Mouse (Mus musculus) ES-E14 (cell line): ENCODE results near the gene Selenoo. TPM values are rescaled to one million over a fixed set of nuclear protein-coding genes. Genes with fewer than 3 reads are reported as not detected.

Experiments
- DNase-seq: peaks from one replicate; pipeline ENCODE4 v3.0.0-alpha.2; 2013; ENCODE audit warnings: low read depth, low spot score
- H3K27ac ChIP-seq: 2 replicates; pipeline ENCODE4 v1.5.1; 2012; ENCODE audit warnings: low read depth, mild to moderate bottlenecking, low read length, moderate library complexity, mixed read lengths; ENCODE audit not compliant: poor library complexity, insufficient read depth, severe bottlenecking
- H3K36me3 ChIP-seq: 2 replicates; pipeline ENCODE4 v1.6.1; 2012; ENCODE audit warnings: mild to moderate bottlenecking, low read length, moderate library complexity, mixed read lengths; ENCODE audit not compliant: control insufficient read depth, poor library complexity, insufficient read depth, severe bottlenecking
- H3K4me1 ChIP-seq, 2 experiments: fragments of 150-350 bp in 1 of 2; sonication (generic) in 1 of 2; 2 replicates each; pipeline ENCODE4 v1.6.1; 2012; ENCODE audit warnings: low read length in 2 of 2, mild to moderate bottlenecking in 1 of 2, mixed read lengths in 1 of 2; ENCODE audit not compliant: control insufficient read depth in 2 of 2, insufficient read depth in 2 of 2, poor library complexity in 1 of 2
- H3K4me3 ChIP-seq, 2 experiments: fragments of 150-350 bp in 1 of 2; sonication (generic) in 1 of 2; 2 replicates each; pipeline ENCODE4 v1.5.1; 2012; ENCODE audit warnings: low read length in 2 of 2, low read depth in 1 of 2, mild to moderate bottlenecking in 1 of 2, mixed read lengths in 1 of 2; ENCODE audit not compliant: insufficient read depth in 1 of 2, poor library complexity in 1 of 2, severe bottlenecking in 1 of 2
- H3K9ac ChIP-seq: 2 replicates; pipeline ENCODE4 v1.6.1; 2012; ENCODE audit warnings: low read depth, mild to moderate bottlenecking, low read length, mixed read lengths; ENCODE audit not compliant: poor library complexity, insufficient read depth, severe bottlenecking
- H3K9me3 ChIP-seq: fragments of 150-350 bp; sonication (generic); 2 replicates; pipeline ENCODE4 v1.6.1; 2012; ENCODE audit warnings: low read depth, mild to moderate bottlenecking, low read length; ENCODE audit not compliant: control insufficient read depth, insufficient read depth
- CHD2 ChIP-seq: IDR thresholded peaks from 2 replicates; pipeline ENCODE4 v1.6.1; 2014; ENCODE audit warnings: mild to moderate bottlenecking, low read depth, low read length, inconsistent platforms
- HCFC1 ChIP-seq: IDR thresholded peaks from 2 replicates; pipeline ENCODE4 v1.6.1; 2012; ENCODE audit warnings: low read length, inconsistent platforms, borderline replicate concordance; ENCODE audit not compliant: insufficient read depth
- MAFK ChIP-seq: IDR thresholded peaks from 2 replicates; pipeline ENCODE4 v1.6.1; 2014; ENCODE audit warnings: mild to moderate bottlenecking, low read depth, low read length, inconsistent platforms; ENCODE audit not compliant: insufficient read depth
- ZC3H11A ChIP-seq: IDR thresholded peaks from 2 replicates; pipeline ENCODE4 v1.6.1; 2012; ENCODE audit warnings: low read depth, mild to moderate bottlenecking, inconsistent platforms, low read length, borderline replicate concordance
- ZNF384 ChIP-seq: IDR thresholded peaks from 2 replicates; pipeline ENCODE4 v1.6.1; 2012; ENCODE audit warnings: low read depth, low read length, inconsistent platforms
- in situ Hi-C, 2 experiments: fragments of 600-800 bp; cut with MboI; formaldehyde crosslinking; loops; one replicate each; pipeline ENCODE4 v1.15.1; 2025; ENCODE audit warnings: low sequenced_read_pairs in 2 of 2, inconsistent platforms in 1 of 2; ENCODE audit not compliant: unreplicated experiment in 2 of 2
- total RNA-seq: library from RNA; depleted of rRNA; stranded (reverse); fragments of 300-350 nt; gene quantifications from 2 replicates; pipeline ENCODE4 v1.2.3, GENCODE M21; 2012

Selenoo gene
- total RNA-seq, 1 experiment, result 7.5 TPM

DNA sequence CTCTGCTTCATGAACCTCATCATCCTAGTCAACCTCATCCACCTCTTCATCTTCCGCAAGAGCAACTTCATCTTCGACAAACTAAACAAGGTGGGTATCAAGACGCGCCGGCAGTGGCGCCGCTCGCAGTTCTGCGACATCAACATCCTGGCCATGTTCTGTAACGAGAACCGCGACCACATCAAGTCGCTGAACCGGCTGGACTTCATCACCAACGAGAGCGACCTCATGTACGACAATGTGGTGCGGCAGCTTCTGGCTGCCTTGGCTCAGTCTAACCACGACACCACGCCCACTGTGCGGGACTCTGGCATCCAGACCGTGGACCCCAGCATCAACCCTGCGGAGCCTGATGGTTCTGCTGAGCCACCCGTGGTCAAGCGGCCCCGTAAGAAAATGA lies 20.7 kb upstream of the Selenoo start:
- H3K4me3 ChIP-seq, result peak overlapping the region; percentile 46 to 63
- in situ Hi-C loops, result no loop called here

DNA sequence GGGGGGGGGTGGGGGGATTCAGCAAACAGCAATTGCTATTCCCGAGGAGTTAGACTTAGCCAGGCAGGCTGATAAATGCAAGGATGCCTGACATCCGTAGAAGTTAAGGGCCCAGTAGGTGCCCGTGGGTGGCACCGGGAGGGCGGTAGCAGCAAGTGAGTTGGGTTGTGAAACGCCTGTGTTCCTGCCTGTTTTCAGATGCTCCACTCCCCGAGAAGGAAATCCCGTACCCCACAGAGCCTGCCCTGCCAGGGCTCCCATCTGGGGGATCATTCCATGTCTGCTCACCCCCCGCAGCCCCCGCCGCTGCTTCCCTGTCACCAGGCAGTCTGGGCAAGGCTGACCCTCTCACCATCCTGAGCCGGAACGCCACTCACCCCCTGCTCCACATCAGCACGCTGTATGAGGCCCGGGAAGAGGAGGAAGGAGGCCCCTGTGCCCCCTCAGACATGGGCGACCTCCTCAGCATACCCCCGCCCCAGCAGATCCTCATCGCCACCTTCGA lies 19.5 kb upstream of the Selenoo start:
- H3K36me3 ChIP-seq, result no peaks in the 10 kb centered on the region
- H3K27ac ChIP-seq, result no peak overlapping the region
- no peak for TF ChIP-seq HCFC1
- no peak for TF ChIP-seq CHD2
- TF ChIP-seq ZC3H11A, result no peak
- TF ChIP-seq MAFK, result no peak
- TF ChIP-seq ZNF384, result no peak
- DNase-seq, result no peak
- peak overlapping the region; percentile 21; the same call in 1 of the 2 replicates for H3K9ac ChIP-seq
- no peaks in the 10 kb centered on the region for H3K9me3 ChIP-seq
- peak overlapping the region; percentile 19 to 39; a peak in 3 of 4 replicates for H3K4me3 ChIP-seq
- peaks cover 0 to 15% of the 10 kb centered on the region in 2 experiments; a peak in 1 of 4 replicates for H3K4me1 ChIP-seq
- in situ Hi-C loops, result no loop called here

More for the DNA sequence above, 20.7 kb upstream of the Selenoo start:
- Histone ChIP-seq H3K36me3 (no peaks in the 10 kb centered on the region), H3K9ac (no peak overlapping the region), H3K27ac (no peak overlapping the region), H3K4me1 (peaks cover 0 to 15% of the 10 kb centered on the region in 2 experiments; a peak in 1 of 4 replicates), H3K9me3 (no peaks in the 10 kb centered on the region)
- TF ChIP-seq CHD2, result no peak
- no peak for TF ChIP-seq ZNF384
- no peak for TF ChIP-seq ZC3H11A
- no peak for TF ChIP-seq HCFC1
- no peak for TF ChIP-seq MAFK
- DNase-seq, result no peak

GRCm38 (mm10) chr15:89070606-89071005 lies 18.3 kb upstream of the Selenoo start:
- H3K36me3 ChIP-seq, result no peaks in the 10 kb centered on the region
- H3K9me3 ChIP-seq, result no peaks in the 10 kb centered on the region
- TF ChIP-seq ZNF384 (no peak), ZC3H11A (no peak), CHD2 (no peak), HCFC1 (no peak), MAFK (no peak)
- DNase-seq, result no peak
- peak overlapping the region; percentile 16 to 22; a peak in 1 of 4 replicates for H3K4me3 ChIP-seq
- H3K27ac ChIP-seq, result no peak overlapping the region
- H3K9ac ChIP-seq, result no peak overlapping the region
- in situ Hi-C loops, result no loop called here
- H3K4me1 ChIP-seq, result peaks cover 0 to 18% of the 10 kb centered on the region in 2 experiments; a peak in 2 of 4 replicates

DNA sequence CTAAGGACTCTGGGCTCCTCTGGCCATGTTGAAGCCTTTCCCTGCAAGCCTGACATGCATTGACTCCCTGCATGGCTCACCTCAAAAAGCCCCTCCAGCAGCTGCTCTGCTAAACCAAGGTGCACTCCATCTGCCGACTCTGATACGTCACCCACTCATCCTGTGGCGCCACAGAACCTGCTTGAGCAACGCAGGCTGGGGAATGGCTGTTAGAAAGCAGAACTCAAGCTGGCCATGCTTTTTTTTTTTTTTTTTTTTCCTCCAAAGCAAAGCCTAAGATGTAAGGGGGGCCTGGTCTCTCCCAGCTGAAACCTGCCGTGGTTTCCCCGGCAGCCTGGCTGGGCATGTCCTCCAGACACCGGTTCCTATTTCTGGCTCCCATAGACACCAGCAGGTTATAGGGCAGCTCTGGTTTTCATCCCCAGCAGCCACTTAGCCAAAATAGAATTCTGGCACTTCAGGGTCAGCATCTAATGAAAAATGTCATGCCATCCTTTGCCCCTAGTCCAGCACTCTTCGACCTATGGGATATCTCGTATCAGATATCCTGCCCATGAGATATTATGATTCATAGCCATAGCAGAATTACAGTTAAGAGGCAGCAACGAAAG lies 14.8 kb upstream of the Selenoo start:
- H3K4me1 ChIP-seq, result peaks cover 0 to 16% of the 10 kb centered on the region in 2 experiments; a peak in 2 of 4 replicates
- in situ Hi-C loops, result no loop called here
- no peak overlapping the region for H3K27ac ChIP-seq
- H3K4me3 ChIP-seq, result no peak overlapping the region
- no peak for TF ChIP-seq ZC3H11A
- TF ChIP-seq HCFC1, result no peak
- no peak for TF ChIP-seq CHD2
- TF ChIP-seq MAFK, result no peak
- TF ChIP-seq ZNF384, result no peak
- no peak overlapping the region for H3K9ac ChIP-seq
- no peaks in the 10 kb centered on the region for H3K36me3 ChIP-seq
- DNase-seq, result no peak
- no peaks in the 10 kb centered on the region for H3K9me3 ChIP-seq
